Mouse (Mus musculus) midbrain, embryonic 14.5 days (tissue): ENCODE results near the gene Zfp652. TPM values are rescaled to one million over a fixed set of nuclear protein-coding genes. Genes with fewer than 3 reads are reported as not detected.

Experiments used
- ATAC-seq: fragments of 200-750 bp; cut with Nextera tagmentation; 2 replicates; pipeline ENCODE4 v1.8.0; 2017; ENCODE audit warnings: moderate number of reproducible peaks, moderate library complexity; ENCODE audit not compliant: low FRiP score, low TSS enrichment
- DNase-seq: peaks from one replicate; pipeline ENCODE4 v3.0.0-alpha.2; 2015
- H3K27ac ChIP-seq: fragments of 300-500 bp; sonication (generic); replicated peaks from 2 replicates; pipeline ENCODE4 v1.5.1; 2014; ENCODE audit warnings: mild to moderate bottlenecking, low read depth, low read length, moderate library complexity
- H3K27me3 ChIP-seq: fragments of 300-500 bp; sonication (generic); 2 replicates; pipeline ENCODE4 v1.6.1; 2014; ENCODE audit warnings: low read length, control low read depth, mixed read lengths; ENCODE audit not compliant: control insufficient read depth, insufficient read depth
- H3K36me3 ChIP-seq: fragments of 300-500 bp; sonication (generic); 2 replicates; pipeline ENCODE4 v1.6.1; 2014; ENCODE audit warnings: low read length, control low read depth; ENCODE audit not compliant: control insufficient read depth, insufficient read depth
- H3K4me1 ChIP-seq: fragments of 300-500 bp; sonication (generic); 2 replicates; pipeline ENCODE4 v1.6.1; 2014; ENCODE audit warnings: mild to moderate bottlenecking, antibody characterized with exemption, low read length, control low read depth; ENCODE audit not compliant: control insufficient read depth, insufficient read depth
- H3K4me2 ChIP-seq: fragments of 300-500 bp; sonication (generic); 2 replicates; pipeline ENCODE4 v1.6.1; 2014; ENCODE audit warnings: mild to moderate bottlenecking, low read length, moderate library complexity
- H3K4me3 ChIP-seq: fragments of 300-500 bp; sonication (generic); replicated peaks from 2 replicates; pipeline ENCODE4 v1.5.1; 2014; ENCODE audit warnings: low read depth, low read length
- H3K9ac ChIP-seq: fragments of 300-500 bp; sonication (generic); replicated peaks from 2 replicates; pipeline ENCODE4 v1.6.1; 2014; ENCODE audit warnings: mild to moderate bottlenecking, low read length, moderate library complexity
- H3K9me3 ChIP-seq: fragments of 300-500 bp; sonication (generic); 2 replicates; pipeline ENCODE4 v1.6.1; 2016; ENCODE audit warnings: low read length, control low read depth, mixed read lengths; ENCODE audit not compliant: control insufficient read depth
- whole genome bisulfite sequencing: fragments of 180-500 bp; shearing (Covaris S2); extraction: QIAGEN DNeasy Blood & Tissue Kit; methylation state at CpG from one replicate; pipeline ENCODE4 v1.1.7; 2014; 5-methylcytosine and 5-hydroxymethylcytosine counted together
- polyA plus RNA-seq: library from polyadenylated mRNA; unstranded; fragments of >200 nt; fragmentation: Nextera tagmentation; extraction: Ambion mirVana; gene quantifications from 2 replicates; pipeline ENCODE4 v1.2.1, GENCODE M21; 2014

The Zfp652 gene
- polyA plus RNA-seq, 1 experiment from 2014 or later = 13.1 TPM

GRCm38 (mm10) chr11:95704032-95704969 is 8.2 kb upstream of the Zfp652 start:
- Histone ChIP-seq H3K9ac (no peak overlapping the region), H3K4me3 (no peak overlapping the region), H3K27ac (no peak overlapping the region), H3K27me3 (no peaks in the 10 kb centered on the region), H3K4me2 (no peak overlapping the region), H3K4me1 (no peaks in the 10 kb centered on the region), H3K9me3 (no peaks in the 10 kb centered on the region), H3K36me3 (no peaks in the 10 kb centered on the region)
- DNase-seq (no peak), ATAC-seq (no peak)
- 89% methylated on average over 12 of the region's 12 CpGs for WGBS

GRCm38 (mm10) chr11:95704970-95705330 is 7.5 kb upstream of the Zfp652 start:
- Histone ChIP-seq H3K36me3 (no peaks in the 10 kb centered on the region), H3K9ac (no peak overlapping the region), H3K9me3 (no peaks in the 10 kb centered on the region), H3K27me3 (no peaks in the 10 kb centered on the region), H3K4me1 (no peaks in the 10 kb centered on the region), H3K4me2 (no peak overlapping the region), H3K4me3 (no peak overlapping the region), H3K27ac (no peak overlapping the region)
- no peak for DNase-seq
- WGBS = 39% methylated on average over 4 of the region's 4 CpGs
- ATAC-seq = no peak

GRCm38 (mm10) chr11:95709534-95710040 is 2.9 kb upstream of the Zfp652 start:
- H3K4me3 ChIP-seq = no peak overlapping the region
- no peak overlapping the region for H3K9ac ChIP-seq
- H3K27ac ChIP-seq = no peak overlapping the region
- H3K27me3 ChIP-seq = no peaks in the 10 kb centered on the region
- ATAC-seq (no peak), DNase-seq (no peak)
- H3K4me1 ChIP-seq = peaks cover 4% of the 10 kb centered on the region
- no peaks in the 10 kb centered on the region for H3K36me3 ChIP-seq
- 93% methylated on average over 6 of the region's 6 CpGs for WGBS
- no peaks in the 10 kb centered on the region for H3K9me3 ChIP-seq
- H3K4me2 ChIP-seq = no peak overlapping the region

- 78% methylated on average over 7 of the region's 7 CpGs for WGBS
Measured at GRCm38 (mm10) chr11:95710478-95710877, 2.0 kb upstream of the Zfp652 start.

GRCm38 (mm10) chr11:95712085-95712562 is 349 bp upstream of the Zfp652 start:
- no peaks in the 10 kb centered on the region for H3K27me3 ChIP-seq
- no peaks in the 10 kb centered on the region for H3K9me3 ChIP-seq
- ATAC-seq = no peak
- peak overlapping the region; percentile 97 for H3K9ac ChIP-seq
- peaks cover 23% of the 10 kb centered on the region for H3K4me1 ChIP-seq
- H3K36me3 ChIP-seq = no peaks in the 10 kb centered on the region
- DNase-seq = peak; percentile 39
- peak overlapping the region; percentile 91 for H3K4me3 ChIP-seq
- H3K27ac ChIP-seq = peak overlapping the region; percentile 97
- H3K4me2 ChIP-seq = peak overlapping the region; percentile 86
- 34% methylated on average over 12 of the region's 12 CpGs for WGBS

More at GRCm38 (mm10) chr11:95710478-95710877, 2.0 kb upstream of the Zfp652 start:
- ATAC-seq (no peak), DNase-seq (no peak)
- H3K9me3 ChIP-seq = no peaks in the 10 kb centered on the region
- no peak overlapping the region for H3K4me3 ChIP-seq
- H3K4me2 ChIP-seq = no peak overlapping the region
- H3K36me3 ChIP-seq = no peaks in the 10 kb centered on the region
- no peaks in the 10 kb centered on the region for H3K27me3 ChIP-seq
- peaks cover 13% of the 10 kb centered on the region for H3K4me1 ChIP-seq
- no peak overlapping the region for H3K9ac ChIP-seq
- H3K27ac ChIP-seq = no peak overlapping the region

- H3K9me3 ChIP-seq = no peaks in the 10 kb centered on the region
- peak overlapping the region; percentile 97 for H3K9ac ChIP-seq
- no peaks in the 10 kb centered on the region for H3K36me3 ChIP-seq
- 1% methylated on average over 45 of the region's 49 CpGs for WGBS
- peak overlapping the region; percentile 91 for H3K4me3 ChIP-seq
- no peaks in the 10 kb centered on the region for H3K27me3 ChIP-seq
- ATAC-seq (peak; percentile 65), DNase-seq (no peak)
- peak overlapping the region; percentile 86 for H3K4me2 ChIP-seq
- H3K4me1 ChIP-seq = peaks cover 23% of the 10 kb centered on the region
- H3K27ac ChIP-seq = peak overlapping the region; percentile 97
Measured at GRCm38 (mm10) chr11:95713225-95713810, 845 bp downstream of the Zfp652 start.

GRCm38 (mm10) chr11:95713811-95714241 is 1.4 kb downstream of the Zfp652 start:
- Histone ChIP-seq H3K4me1 (peaks cover 23% of the 10 kb centered on the region), H3K4me2 (peak overlapping the region; percentile 86), H3K4me3 (peak overlapping the region; percentile 91), H3K9ac (peak overlapping the region; percentile 97), H3K27me3 (no peaks in the 10 kb centered on the region), H3K27ac (peak overlapping the region; percentile 97), H3K9me3 (no peaks in the 10 kb centered on the region), H3K36me3 (no peaks in the 10 kb centered on the region)
- DNase-seq (peak; percentile 60), ATAC-seq (no peak)
- WGBS = 0% methylated on average over 13 of the region's 13 CpGs

- Histone ChIP-seq H3K4me1 (peaks cover 23% of the 10 kb centered on the region), H3K9me3 (no peaks in the 10 kb centered on the region), H3K9ac (peak overlapping the region; percentile 97), H3K36me3 (no peaks in the 10 kb centered on the region), H3K27ac (peak overlapping the region; percentile 97), H3K4me2 (peak overlapping the region; percentile 86), H3K27me3 (no peaks in the 10 kb centered on the region), H3K4me3 (peak overlapping the region; percentile 91)
- WGBS = 38% methylated on average over 7 of the region's 7 CpGs
- DNase-seq (no peak), ATAC-seq (no peak)
Measured at GRCm38 (mm10) chr11:95714411-95714810, 1.9 kb downstream of the Zfp652 start.
